Mouse (Mus musculus) thymus, postnatal 10 days (tissue): ENCODE results near the gene Nxn.

ENCODE experiments used
- DNase-seq, 2 experiments: peaks; one replicate each; pipeline ENCODE4 v3.0.0; 2021; ENCODE audit warnings: low spot score in 2 of 2

The Nxn gene

DNA sequence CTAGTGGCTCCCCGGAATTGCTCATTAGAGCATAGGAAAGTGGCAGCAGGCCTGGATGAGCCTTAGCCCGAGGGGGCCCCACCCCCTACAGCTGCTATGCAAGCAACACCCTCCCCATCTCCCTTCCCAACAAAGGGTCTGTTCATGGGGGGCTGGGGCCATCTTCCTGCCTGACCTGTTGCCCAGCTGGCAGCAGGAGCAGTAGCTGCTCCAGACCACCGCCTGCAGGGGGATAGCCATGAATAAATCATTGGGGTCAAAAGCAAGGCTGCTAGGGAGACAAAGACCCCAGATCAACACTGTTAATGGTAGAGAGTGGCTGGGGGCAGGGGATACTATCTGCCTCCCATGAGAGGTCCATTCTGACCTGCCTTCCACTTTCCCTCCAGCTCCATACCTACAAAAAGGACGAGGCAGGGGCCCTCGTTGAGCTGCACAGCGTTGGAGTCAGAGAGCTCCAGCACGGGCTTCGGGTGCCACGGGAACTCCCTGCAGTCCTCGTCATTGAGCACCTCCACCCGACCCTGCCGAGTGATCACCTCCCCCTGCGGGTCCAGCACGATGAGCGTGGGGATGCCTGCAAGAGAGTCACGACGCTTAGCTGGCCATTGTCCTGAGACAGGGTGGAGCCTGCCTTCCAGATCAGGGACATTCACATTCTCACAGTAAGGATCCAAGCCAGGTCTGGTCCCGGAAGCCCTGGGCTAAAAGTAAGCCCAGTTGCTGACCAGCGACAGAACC lies 136.2 kb downstream of the Nxn start:
- no peak for DNase-seq

DNA sequence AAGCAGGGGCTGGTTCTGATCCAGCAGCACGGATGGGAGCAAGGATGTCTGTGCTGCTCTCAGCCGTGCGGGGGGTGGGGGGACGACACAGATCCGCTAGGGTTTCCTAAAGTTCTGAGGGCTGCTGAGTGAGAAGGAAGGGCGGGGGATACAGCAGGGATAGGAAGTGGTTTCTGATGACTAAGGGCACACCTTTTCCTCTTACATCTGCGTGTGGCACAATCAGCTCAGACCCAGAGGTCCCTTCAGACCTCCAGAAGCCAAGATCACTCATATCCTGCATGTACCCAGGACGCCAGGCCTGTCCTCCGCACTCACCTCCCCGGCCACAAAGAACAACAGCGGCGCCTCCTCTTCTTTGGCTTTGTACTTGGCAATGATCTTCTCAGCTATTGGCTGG lies 137.7 kb downstream of the Nxn start:
- no peak for DNase-seq

DNA sequence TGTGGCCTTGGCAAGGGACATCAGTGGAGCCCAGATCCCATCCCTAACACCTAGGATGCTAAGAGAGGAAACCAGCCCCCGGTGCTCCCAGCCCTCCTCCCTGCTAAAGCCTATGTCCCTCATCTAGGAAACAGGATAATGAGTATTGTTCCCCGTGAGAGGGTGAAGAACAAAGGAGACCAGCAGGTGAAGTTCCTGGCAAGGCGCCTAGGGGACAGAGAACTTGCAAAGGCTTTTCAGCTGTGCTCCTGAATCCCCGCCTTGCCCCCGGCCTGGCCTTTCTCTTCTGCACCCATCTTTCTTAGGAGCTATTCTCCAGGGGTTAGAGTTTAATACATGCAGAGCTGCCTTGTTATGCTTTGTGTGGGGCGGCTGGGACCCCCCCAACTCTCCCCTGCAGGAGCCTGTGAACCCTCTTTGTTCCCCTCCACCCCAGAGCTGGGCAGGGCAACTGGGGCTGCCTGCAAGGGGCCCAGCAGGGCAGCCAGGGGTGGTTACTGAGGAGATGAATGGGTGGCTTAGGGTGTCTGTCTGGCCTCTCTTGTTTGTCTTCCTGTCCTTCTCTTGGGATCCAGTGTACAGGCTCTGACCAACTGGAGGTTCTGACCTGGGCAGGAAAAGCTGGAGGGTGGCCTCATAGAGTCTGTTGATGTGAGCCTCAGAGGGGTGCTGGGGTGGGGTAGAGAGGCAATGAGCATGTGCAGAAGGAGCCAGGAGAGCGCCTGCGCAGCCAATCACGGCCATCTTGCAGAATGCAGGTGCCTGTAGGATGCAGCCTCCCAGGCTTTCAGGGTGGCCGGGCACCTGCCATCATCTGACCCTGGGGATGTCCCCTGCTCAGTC lies 138.5 kb downstream of the Nxn start:
- no peak for DNase-seq

DNA sequence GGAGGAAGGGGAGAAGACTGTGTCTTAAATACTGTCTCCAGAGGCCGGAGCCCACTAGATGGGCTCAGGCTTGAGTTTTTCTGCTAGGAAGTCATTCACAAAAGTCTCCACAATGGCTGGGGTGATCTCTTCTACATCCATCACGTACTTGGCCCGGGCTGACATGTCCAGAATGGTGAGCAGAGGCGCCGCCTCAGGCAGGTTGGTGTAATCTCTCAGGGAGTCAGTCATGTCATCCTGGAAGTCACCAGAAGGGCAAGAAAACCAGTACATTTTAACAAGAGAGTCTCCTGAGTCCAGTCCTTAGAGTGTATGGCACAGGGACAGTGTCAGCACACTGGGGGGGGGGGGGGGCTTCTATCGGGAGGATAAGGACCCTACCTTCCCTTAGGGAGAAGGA lies 140.4 kb downstream of the Nxn start:
- no peak for DNase-seq

DNA sequence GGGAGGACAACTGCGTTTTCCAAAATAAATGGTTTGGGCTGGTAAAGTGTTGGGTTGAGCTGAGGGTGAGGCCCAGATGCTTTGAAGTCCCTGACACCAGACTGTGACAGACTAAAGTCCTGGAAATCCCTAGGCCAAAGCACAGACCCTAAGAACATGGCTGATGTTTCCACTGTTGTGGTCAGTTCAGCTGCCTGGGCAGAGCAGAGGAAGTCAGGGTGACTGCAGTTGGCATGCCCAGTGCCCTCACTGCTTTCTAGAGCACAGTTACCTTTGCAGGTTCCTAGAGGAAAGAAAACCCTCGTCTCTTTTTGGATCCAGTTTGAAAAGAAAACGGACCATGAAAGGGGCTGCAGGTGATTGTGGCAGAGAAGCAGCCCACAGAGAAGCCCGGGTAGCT lies 141.6 kb downstream of the Nxn start:
- DNase-seq, result no peak

DNA sequence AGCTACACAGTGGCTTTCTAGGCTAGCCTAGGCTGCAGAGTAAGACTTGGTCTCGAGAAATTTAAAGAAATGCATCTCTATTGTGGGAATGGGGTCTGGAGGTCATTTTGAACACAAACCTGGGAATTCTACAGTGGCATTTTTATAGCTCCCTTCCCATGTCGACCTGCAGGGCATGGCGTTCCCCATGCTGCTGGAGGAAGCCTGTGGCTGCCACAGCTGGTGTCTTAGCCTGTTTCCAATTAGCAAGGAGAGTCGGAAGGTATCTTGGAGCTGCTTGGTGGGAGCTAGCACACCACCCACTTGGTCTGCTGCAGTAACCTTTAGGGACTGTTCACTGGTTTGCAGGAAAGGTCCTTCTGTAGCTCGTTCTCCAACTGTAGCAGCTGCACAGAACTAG lies 142.8 kb downstream of the Nxn start:
- no peak for DNase-seq

DNA sequence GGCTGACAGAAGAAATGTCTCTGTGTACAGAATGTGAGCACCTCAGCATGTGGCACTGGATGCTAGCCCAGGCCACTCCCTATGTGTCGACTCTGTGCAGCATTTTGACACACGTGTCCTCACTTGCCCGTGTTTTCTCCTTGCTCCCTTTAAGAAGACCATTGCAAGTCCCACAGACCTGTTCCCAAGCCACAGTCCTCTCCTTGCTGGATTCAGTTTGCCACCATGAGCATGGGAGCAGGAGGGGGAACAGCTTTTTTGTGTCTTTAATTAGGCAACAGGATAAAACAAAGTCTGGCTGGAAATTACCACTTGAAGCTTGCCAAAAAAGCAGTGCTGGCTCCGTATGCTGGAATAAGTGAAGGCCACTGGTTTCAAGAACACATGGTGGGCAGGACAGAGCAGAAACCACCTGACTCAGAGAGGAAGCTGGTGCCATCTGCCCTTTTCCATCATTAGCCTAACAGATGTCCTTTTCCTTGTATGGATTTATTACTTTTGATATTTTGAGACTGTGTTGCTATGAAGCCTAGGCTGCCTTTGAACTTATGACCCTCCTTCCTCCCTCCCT lies 143.4 kb downstream of the Nxn start:
- no peak for DNase-seq

DNA sequence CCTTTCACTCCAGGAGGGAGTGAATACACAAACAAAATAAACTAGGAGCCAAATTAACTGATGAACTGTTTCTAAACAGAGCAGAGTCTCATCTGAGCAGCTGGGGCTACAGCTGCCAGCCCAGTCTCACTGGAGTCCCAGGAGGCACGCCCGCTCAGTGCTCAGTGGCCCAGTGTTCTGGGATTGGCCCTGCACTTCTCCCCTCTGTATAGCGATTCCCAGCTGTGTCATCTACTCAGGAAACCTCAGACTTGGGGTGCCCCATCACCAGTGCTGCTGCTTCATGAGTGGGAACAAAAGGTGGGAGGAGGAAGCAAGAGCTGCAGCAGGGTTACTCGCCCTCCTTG lies 145.0 kb downstream of the Nxn start:
- no peak for DNase-seq

DNA sequence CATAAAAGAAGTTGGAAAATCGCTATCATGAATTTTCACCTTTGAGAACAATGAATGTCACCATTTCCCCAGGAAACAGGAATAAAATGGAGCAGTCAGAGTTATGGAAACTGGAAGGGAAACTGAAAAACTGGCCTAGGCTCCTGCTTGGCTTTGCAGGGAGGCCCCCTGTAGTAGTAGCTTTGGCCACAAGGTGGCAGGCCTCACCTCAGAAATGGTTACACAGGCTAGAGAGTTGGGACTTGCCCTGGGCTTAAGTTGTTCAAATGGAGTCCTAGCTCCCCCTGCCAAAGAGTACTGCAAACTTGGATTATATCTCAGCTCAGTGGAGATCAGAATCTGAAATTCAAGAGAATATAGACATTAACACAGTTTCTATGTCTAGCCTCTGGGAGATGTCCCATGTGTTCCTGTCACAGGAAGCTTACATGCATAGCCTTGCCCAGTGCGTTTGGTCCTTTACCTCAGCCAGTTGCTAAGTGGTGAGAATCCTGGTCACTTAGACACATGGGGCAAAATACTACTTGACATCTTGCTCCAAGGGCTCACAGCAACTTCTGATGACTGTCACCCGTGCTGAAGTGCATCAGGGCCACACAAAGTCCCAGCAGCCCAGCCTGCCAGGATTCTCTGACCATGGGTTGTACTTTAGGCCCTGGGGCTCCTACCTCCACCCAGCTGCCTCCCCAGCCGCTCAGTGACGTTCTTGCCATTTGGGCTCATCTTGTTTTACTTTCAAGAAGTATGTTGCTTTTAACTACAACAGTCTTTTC lies 145.6 kb downstream of the Nxn start:
- DNase-seq, result peak; percentile 60 to 81

DNA sequence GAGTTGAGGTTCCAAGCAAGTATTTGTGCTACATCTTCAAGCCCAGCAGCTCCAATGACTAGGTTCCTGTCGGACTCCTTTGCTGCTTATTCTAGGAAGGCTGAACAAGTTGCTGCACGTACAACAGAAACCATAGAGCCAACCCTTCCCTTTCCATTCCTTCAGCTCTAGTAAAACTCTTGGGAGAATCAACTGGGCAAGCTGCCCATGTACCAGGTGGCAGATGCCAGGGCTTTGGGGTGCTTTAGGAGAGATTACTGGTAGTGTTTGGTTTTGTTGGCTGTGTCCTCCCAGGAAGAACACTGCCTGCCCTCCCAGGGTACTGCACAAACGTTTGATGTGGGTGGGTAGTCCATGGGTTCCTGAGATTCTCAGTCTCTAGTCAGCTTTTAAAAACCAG lies 146.9 kb downstream of the Nxn start:
- DNase-seq, result no peak

DNA sequence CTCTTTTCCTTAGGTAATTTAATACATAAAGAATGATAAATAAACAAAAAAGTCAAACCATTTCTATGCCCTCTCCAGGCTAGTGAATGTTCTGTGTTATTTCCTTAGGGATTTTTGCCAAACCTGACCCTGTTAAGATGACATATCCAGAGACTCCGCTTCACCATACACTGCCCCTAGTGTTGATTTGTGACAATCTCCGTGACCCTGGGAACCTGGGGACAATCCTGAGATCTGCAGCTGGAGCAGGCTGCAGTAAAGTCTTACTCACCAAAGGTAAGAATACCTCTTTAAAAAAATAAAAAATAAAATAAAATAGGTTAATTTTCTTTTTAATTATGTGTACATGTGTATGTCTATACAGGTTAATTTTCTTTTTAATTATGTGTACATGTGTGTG lies 151.7 kb downstream of the Nxn start:
- no peak for DNase-seq

DNA sequence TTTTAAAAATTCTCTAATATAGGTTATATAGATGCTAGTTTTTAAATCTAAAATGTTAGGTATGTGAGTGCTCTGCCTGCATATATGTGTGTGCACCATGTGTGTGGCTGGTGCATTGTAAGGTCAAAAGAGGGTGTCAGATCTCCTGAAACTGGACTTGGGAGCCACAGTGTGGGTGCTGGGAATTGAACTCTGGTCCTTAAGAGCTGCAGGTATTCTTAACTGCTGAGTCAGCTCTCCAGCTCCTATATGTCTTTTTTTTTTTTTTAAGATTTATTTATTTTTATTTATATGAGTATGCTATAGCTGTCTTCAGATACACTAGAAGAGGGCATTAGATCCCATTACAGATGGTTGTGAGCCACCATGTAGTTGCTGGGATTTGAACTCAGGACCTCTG lies 152.5 kb downstream of the Nxn start:
- DNase-seq, result no peak

DNA sequence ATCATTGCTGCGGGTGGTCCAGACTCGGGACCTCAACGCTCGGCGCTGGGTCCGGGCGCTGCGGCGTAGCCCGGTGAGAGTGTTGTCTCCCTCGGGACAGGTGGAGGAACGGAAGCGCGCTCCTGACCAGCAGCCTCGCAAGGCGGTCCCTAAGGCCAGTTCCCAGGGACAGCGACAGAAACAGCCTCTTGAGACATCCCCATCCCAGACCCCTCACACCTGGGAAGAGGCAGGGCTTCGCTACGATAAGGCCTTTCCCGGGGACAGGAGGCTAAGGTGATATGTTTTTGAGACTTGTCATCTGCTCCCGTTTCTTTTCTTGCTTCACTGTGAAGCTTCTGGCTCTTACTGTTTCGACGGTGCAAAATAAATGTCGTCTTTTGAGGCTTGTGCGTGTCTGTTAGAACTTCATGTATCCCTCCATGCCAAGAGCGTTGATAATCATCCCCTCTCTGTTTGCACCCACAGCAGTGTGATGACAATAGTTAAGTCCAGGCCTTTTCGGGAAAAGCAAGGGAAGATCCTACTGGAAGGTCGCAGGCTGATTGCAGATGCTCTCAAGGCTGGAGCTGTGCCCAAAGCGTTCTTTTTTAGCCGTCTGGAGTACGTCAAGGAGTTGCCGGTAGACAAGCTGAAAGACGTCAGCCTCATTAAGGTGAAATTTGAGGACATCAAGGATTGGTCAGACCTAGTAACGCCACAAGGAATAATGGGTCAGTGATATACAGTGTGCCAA lies 155.0 kb downstream of the Nxn start:
- DNase-seq, result no peak

DNA sequence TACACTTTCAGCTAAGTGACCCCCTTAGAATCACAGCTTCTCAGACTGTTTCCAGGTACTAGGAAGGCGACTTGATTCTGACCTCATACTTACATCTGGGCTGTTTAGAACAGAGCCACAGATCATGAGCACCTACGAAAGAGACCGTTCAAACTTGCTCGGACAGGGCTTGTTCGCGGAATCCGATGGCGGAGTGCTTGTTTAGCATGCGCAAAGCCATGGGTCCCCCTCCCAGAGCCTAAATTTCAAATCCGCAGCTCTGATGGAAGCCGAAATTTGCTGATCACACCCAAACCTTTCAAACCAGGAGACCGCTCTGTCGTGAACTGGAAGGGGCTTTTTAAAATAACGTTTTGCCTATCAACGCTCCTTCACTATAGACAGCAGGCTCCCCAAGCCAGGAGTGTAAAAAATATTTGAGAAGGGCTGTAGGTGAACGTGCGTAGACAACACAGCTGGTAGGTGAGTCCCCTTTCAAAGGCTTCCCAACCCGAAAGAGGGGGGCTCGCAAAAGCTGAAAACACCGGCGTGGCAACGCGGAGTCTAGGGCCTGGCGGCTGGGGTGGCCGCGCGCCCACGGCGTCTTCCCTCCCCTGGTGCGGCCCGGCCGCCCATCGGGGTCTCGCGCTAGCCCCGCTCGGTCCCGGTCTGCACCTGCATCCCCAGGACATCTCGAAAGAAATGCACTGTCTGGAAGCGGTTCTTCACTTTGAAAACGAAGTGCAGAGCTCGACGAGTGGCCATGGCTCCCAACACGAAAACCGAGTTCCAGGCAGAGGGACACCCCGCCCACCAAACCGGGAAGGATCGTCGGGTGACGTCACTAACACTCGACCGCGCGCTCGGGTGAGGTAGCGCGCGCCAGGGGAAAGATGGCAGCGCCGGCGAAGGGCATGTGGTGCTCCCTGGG lies 155.8 kb downstream of the Nxn start, which contains the start of the genes Mrm3 and Glod4:
Gene Mrm3, plus strand, starts transcription at position 815 of the 910 bp plus-strand sequence.
Gene Glod4, minus strand, starts transcription at position 825 of the 910 bp plus-strand sequence.
- peak; percentile 78 to 86 for DNase-seq

DNA sequence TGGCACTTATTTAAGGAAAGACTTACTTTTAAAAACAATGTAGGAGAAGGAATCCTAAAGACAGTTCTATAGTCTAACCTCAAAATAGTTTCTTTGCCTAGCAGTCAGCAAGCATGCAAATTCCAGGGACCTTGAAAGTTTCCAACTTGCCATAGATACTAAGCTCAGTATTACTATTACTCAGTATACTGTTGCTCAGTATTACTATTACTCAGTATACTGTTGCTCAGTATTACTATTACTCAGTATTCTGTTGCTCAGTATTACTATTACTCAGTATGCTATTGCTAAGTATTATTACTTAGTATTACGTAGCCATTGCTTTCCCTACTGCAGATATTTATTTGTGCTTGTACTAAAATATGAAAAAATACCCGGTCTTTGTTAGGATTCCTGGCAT lies 159.2 kb downstream of the Nxn start:
- DNase-seq, result no peak

DNA sequence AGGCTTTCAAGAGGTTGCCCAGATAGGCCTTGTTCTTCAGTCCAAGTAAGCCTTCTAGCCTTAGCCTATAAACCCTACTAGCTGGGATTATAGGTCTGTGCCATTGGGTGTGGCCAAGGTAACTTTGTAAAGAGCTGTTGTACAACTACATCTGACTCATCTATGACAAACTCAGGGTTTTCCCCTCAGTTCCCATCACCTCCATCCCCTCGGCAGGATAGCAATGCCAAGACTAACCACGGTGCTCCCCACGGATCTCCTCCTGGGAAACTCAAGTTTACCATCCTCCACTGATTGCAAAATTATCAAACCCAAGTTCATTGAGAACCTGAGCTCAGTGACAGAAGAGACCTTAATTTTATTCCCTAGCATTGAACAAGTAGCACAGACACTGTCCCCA lies 162.8 kb downstream of the Nxn start:
- DNase-seq, result no peak

DNA sequence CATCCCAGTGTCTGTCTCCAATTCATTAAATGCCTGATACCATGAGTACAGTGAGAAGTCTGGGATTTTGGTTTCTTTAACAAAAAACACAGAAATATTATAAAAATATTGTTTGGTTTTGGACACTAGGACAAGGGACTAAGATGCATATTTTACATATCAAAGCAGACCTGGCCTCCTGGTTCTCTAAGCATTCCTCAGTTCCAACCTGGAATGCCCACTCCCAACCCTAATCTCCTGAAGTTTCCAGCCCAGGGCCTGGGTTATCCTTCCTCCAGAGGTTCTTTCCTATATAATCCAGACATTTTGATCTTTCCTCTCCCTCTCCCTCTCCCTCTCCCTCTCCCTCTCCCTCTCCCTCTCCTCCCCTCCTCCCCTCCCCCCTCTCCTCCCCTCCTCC lies 173.9 kb downstream of the Nxn start:
- no peak for DNase-seq

DNA sequence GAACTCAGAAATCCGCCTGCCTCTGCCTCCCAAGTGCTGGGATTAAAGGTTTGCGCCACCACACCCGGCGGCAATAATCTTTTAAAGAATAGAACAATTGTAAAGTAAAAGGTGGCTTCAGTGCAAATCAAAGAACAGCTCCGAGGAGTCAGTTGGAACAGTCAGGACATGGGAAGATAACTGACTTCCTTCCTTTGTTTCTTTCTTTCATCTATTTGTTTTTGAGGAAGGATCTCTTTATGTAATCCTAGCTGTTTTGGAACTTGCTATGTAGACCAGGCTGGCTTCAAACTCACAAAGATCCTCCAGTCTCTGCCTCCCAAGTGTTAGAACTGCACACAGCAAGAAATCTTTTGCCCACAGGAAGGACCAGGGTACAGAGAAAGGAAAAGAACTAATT lies 174.3 kb downstream of the Nxn start:
- DNase-seq, result no peak

DNA sequence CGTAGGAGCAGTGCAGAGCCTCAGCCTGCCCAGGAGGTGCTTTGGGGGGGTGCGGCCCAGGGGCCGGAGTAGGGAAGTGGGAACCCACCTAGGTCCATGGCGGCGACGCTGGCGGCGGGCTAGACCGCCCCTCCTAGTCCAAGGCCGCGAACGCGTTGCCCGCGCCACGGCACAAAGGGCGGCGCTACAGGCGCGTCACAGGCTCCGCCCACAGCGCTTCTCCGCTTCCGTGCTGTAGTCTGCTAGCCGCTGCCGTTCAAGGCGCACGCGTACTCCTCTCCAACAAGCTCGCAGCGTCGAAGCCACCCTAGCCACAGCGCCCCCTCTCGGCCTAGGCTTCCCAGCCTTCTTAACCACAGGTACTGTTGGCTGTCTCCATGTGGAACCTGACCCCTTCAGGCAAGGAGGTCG lies 181.5 kb downstream of the Nxn start, which contains the start of the genes Dbil5 and Gemin4:
Gene Dbil5, plus strand, starts transcription at position 219 of the 411 bp plus-strand sequence.
Gene Gemin4, minus strand, starts transcription at position 275 of the 411 bp plus-strand sequence.
- peak; percentile 95 to 99 for DNase-seq
